In the genomic region with DNA sequence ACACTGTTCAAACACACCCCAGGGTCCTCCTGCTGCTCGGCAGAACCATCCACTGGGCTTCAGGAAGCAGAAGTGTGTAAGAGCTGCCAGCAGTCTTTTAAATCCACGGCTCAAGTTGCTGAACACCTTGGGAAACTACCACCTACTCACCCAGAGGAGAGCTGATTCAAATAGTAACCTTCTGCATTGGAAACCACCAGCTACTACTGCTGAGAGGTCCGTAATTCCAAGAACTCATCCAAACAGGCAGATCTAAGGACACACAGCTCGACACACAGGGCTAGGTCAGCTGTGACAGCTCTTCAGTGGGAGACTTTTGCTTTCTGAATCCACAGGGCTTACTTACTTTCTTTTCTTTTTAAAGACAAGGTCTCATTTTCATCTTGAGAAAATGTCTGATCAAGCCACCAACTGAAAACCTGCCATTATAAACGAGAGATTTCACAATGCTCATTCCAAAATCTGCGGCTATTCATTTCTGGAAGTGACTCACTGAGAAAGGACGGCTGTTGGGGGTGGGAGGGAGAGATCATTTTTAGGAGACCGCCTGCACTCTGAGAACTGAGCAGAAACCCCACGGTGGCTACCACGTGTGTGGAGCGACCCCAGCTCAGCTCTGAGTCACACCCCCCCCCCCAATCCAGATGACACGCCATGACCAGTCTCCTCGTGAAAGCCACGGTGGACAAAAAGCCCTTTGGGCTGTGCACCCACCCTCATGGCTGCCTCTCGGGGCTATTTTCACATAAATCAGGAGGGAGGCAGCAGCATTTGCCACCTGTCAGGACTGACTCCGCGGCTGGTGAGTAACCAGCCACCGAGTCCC, we compare ENCODE assay signal across 9 mouse cellular contexts.
A peak's percentile ranks its signal among the peaks of the same experiment; 100 is the strongest.
DNase-seq lines count a peak whose midpoint lies in the region; ATAC-seq and TF ChIP-seq lines count a peak whose summit lies in the region.
"Had no signal": no experiment of that assay in that cellular context is flagged by ENCODE, and none has a peak within 500 bp of the region (broad histone marks: within the 10 kb centered on the region; RNA-seq: fewer than 3 reads in every experiment).

No protein-coding gene starts in this region.

- ATAC-seq in forebrain, embryonic 11.5 days (replicated peaks; ENCODE audit: low FRiP score), result peak; percentile 68
- peak; percentile 50; the same call in 1 of the 2 replicates for ATAC-seq in midbrain, postnatal 0 days (ENCODE audit: low FRiP score)

- no peaks in the 10 kb centered on the region for H3K27me3 ChIP-seq in forebrain, embryonic 11.5 days (ENCODE audit: control insufficient read depth, insufficient read depth, low read length)
- no peaks in the 10 kb centered on the region for H3K27me3 ChIP-seq in limb, embryonic 10.5 days (ENCODE audit: low read depth, poor library complexity, severe bottlenecking)
- H3K27me3 ChIP-seq in midbrain, postnatal 0 days (ENCODE audit: insufficient read depth, low read length), result no peaks in the 10 kb centered on the region
- H3K27me3 ChIP-seq: megakaryocyte, embryonic 14.5 days had no signal

- WGBS in forebrain, embryonic 11.5 days, result 36% methylated on average over 18 of the region's 18 CpGs
- WGBS in limb, embryonic 10.5 days, result 44% methylated on average over 18 of the region's 18 CpGs
- 21% methylated on average over 18 of the region's 18 CpGs for WGBS in midbrain, postnatal 0 days

- no peak for DNase-seq in layer of hippocampus, adult 2 months (ENCODE audit: low spot score in 2 of 2)
- no peak for DNase-seq in layer of hippocampus, adult 9-11 months
- DNase-seq in forebrain, embryonic 11.5 days (ENCODE audit: low spot score), result peak; percentile 71
- DNase-seq in limb, embryonic 10.5 days (ENCODE audit: low spot score), result no peak
- peak; percentile 39 for DNase-seq in midbrain, postnatal 0 days (ENCODE audit: low spot score)
- no peak for DNase-seq in urinary bladder, postnatal 10 days (ENCODE audit: low spot score)
- DNase-seq in thymus, adult 18-20 months, result no peak
- no peak for DNase-seq in urinary bladder, postnatal 25 days (ENCODE audit: low spot score)

- no peaks in the 10 kb centered on the region for H3K9me3 ChIP-seq in forebrain, embryonic 11.5 days (ENCODE audit: control insufficient read depth, low read length)
- H3K9me3 ChIP-seq in limb, embryonic 10.5 days (replicated peaks), result no peaks in the 10 kb centered on the region
- no peaks in the 10 kb centered on the region for H3K9me3 ChIP-seq in midbrain, postnatal 0 days (ENCODE audit: low read length)
- H3K9me3 ChIP-seq: megakaryocyte, embryonic 14.5 days had no signal

- H3K4me2 ChIP-seq in forebrain, embryonic 11.5 days (ENCODE audit: low read depth, low read length, severe bottlenecking), result peak overlapping the region; percentile 46
- peak overlapping the region; percentile 43 for H3K4me2 ChIP-seq in midbrain, postnatal 0 days (ENCODE audit: low read depth, low read length, poor library complexity, severe bottlenecking)

- H3K27ac ChIP-seq in layer of hippocampus, adult 2 months, result peak overlapping the region; percentile 82
- H3K27ac ChIP-seq in forebrain, embryonic 11.5 days (ENCODE audit: low read depth, low read length), result peak overlapping the region; percentile 84
- H3K27ac ChIP-seq in limb, embryonic 10.5 days, result peak overlapping the region; percentile 56; the same call in 1 of the 2 replicates
- peak overlapping the region; percentile 18; the same call in 1 of the 2 replicates for H3K27ac ChIP-seq in midbrain, postnatal 0 days (ENCODE audit: low read depth, low read length)

- H3K4me3 ChIP-seq in layer of hippocampus, adult 2 months, result no peak overlapping the region; the same call in 1 of the 2 replicates
- 0 out of 2 replicates have a peak overlapping the region, but pooled peaks have one; percentile 6 for H3K4me3 ChIP-seq in forebrain, embryonic 11.5 days (ENCODE audit: low read depth, low read length)
- H3K4me3 ChIP-seq in limb, embryonic 10.5 days, result peak overlapping the region; percentile 39
- peak overlapping the region; percentile 12; the same call in 1 of the 2 replicates for H3K4me3 ChIP-seq in midbrain, postnatal 0 days (ENCODE audit: low read depth, low read length)
- H3K4me3 ChIP-seq: megakaryocyte, embryonic 14.5 days had no signal

- H3K36me3 ChIP-seq in forebrain, embryonic 11.5 days (ENCODE audit: control insufficient read depth, insufficient read depth, low read length), result no peaks in the 10 kb centered on the region
- H3K36me3 ChIP-seq in limb, embryonic 10.5 days, result no peaks in the 10 kb centered on the region
- no peaks in the 10 kb centered on the region for H3K36me3 ChIP-seq in midbrain, postnatal 0 days (ENCODE audit: insufficient read depth, low read length)

- peaks cover 17% of the 10 kb centered on the region; the same call in 1 of the 2 replicates for H3K4me1 ChIP-seq in forebrain, embryonic 11.5 days (replicated peaks; ENCODE audit: control insufficient read depth, insufficient read depth, low read length)
- H3K4me1 ChIP-seq in limb, embryonic 10.5 days, result peaks cover 32% of the 10 kb centered on the region
- H3K4me1 ChIP-seq in midbrain, postnatal 0 days (ENCODE audit: insufficient read depth, low read length), result peaks cover 5% of the 10 kb centered on the region; the same call in 1 of the 2 replicates

- no peak for TF ChIP-seq CTCF in layer of hippocampus, adult 2 months (conservative IDR thresholded peaks at IDR 0.05)
- TF ChIP-seq CTCF in midbrain, postnatal 0 days (IDR thresholded peaks at IDR 0.05), result no peak

- peak overlapping the region; percentile 44 for H3K9ac ChIP-seq in forebrain, embryonic 11.5 days (ENCODE audit: low read length)
- H3K9ac ChIP-seq in midbrain, postnatal 0 days (replicated peaks; ENCODE audit: low read length, poor library complexity, severe bottlenecking), result no peak overlapping the region; the same call in 1 of the 2 replicates

Comparison
In these comparisons a context has a peak if more than half of its experiments do, and no peak if none do; other contexts are left out.
1. DNase-seq: peak in forebrain, embryonic 11.5 days (single experiment) and midbrain, postnatal 0 days (single experiment); none in layer of hippocampus, adult 2 months (0 of 2), layer of hippocampus, adult 9-11 months (single experiment), limb, embryonic 10.5 days (single experiment), urinary bladder, postnatal 10 days (single experiment), thymus, adult 18-20 months (0 of 2) and urinary bladder, postnatal 25 days (single experiment).
2. H3K27ac ChIP-seq: peak in every context shown above with its lines; median percentile 84 in forebrain, embryonic 11.5 days; 82 in layer of hippocampus, adult 2 months; 56 in limb, embryonic 10.5 days; 18 in midbrain, postnatal 0 days.